In the genomic region with DNA sequence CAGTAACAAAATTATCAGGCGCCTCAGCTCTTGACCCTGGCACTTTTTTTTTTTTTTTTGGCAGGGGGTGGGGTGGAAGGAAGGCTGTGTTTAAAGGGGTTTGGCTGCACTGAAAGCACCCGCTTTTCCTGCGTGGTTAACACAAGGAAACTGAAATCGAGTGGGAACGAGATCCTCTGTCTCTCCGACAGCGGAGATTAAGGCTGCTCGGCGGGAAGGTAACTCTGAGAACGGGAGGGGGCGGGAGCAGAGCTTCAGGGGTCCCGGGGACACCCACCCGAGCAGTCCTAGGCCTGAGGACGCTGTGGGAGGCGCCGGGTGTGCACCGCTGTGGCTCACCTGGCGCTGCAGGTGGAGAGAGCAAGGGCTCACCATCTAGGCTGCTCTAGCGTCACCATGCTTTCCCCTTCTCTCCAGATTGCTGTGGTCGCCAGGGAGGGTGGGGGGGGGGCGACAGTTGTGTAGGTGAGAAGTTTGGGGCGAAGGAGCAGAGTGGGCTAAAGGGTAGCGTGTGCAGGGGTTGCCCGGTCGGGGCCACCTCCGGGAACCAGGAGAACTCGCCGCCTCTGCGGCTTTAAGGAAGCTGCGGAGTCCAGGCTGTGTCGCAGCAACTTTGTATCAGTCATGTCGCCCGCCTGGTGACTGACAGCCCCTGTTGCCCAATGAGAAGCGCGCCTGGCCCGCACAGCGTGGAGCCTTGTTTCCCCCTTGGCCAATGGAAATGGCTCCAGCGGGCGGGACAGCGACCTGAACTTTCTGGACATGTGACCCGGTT, we compare ENCODE assay signal across 8 mouse cellular contexts. TPM values are rescaled to one million over a fixed set of nuclear protein-coding genes. Genes with fewer than 3 reads are reported as not detected.
DNase-seq lines count a peak whose midpoint lies in the region; ATAC-seq and TF ChIP-seq lines count a peak whose summit lies in the region.

No protein-coding gene starts in this region.

- TF ChIP-seq POLR2A in brain, embryonic 14.5 days (IDR thresholded peaks at IDR 0.05; ENCODE audit: borderline replicate concordance, extremely low read depth, insufficient read depth, insufficient read length, poor library complexity, severe bottlenecking): no peak

- TF ChIP-seq CTCF in C2C12 (IDR thresholded peaks at IDR 0.05; ENCODE audit: control insufficient read depth, insufficient read depth, insufficient read length): no peak
- no peak for TF ChIP-seq CTCF in brain, embryonic 14.5 days (IDR thresholded peaks at IDR 0.05; ENCODE audit: borderline replicate concordance, extremely low read depth, insufficient read depth, insufficient read length)

- H3K79me3 ChIP-seq in C2C12 (ENCODE audit: low read depth): no peaks in the 10 kb centered on the region

- H3K79me2 ChIP-seq in C2C12 (ENCODE audit: control insufficient read depth, insufficient read depth): no peaks in the 10 kb centered on the region

- H3K27me3 ChIP-seq in C2C12 (ENCODE audit: control insufficient read depth, insufficient read depth, insufficient read length): peaks cover 22% of the 10 kb centered on the region
- H3K27me3 ChIP-seq in heart, embryonic 12.5 days (replicated peaks): peaks cover 23% of the 10 kb centered on the region; the same call in 1 of the 2 replicates
- peaks cover 46% of the 10 kb centered on the region for H3K27me3 ChIP-seq in kidney, embryonic 16.5 days (ENCODE audit: insufficient read depth, low read length)

- peaks cover 15% of the 10 kb centered on the region; the same call in 1 of the 2 replicates for H3K4me1 ChIP-seq in heart, embryonic 12.5 days (replicated peaks)
- peaks cover 25% of the 10 kb centered on the region for H3K4me1 ChIP-seq in kidney, embryonic 16.5 days (ENCODE audit: insufficient read depth, low read length)

- H3K9ac ChIP-seq in heart, embryonic 12.5 days: peak overlapping the region; percentile 70
- peak overlapping the region; percentile 63 for H3K9ac ChIP-seq in kidney, embryonic 16.5 days (replicated peaks; ENCODE audit: low read length)

- H3K4me2 ChIP-seq in heart, embryonic 12.5 days: peak overlapping the region; percentile 100
- peak overlapping the region; percentile 99 for H3K4me2 ChIP-seq in kidney, embryonic 16.5 days (replicated peaks; ENCODE audit: low read depth, low read length)

- peak; percentile 97 for DNase-seq in brain, embryonic 14.5 days (ENCODE audit: low read depth)
- DNase-seq in fat pad, adult 2 months (ENCODE audit: extremely low read depth, low read depth, low spot score): peak; percentile 90
- peak; percentile 87 for DNase-seq in liver
- peak; percentile 56 to 60 for DNase-seq in monocyte, adult 2 months (ENCODE audit: low read depth in 1 of 2, low spot score in 2 of 2)
- peak; percentile 31 to 62 for DNase-seq in spleen, postnatal 14 days (ENCODE audit: low spot score in 2 of 2)

- peak; percentile 97 for ATAC-seq in heart, embryonic 12.5 days (ENCODE audit: insufficient number of reproducible peaks, low FRiP score)
- peak; percentile 99 for ATAC-seq in kidney, embryonic 16.5 days (ENCODE audit: low FRiP score, low TSS enrichment)

- H3K4me3 ChIP-seq in C2C12 (ENCODE audit: insufficient read depth, poor library complexity, severe bottlenecking): peak overlapping the region; percentile 26
- peak overlapping the region; percentile 77 for H3K4me3 ChIP-seq in heart, embryonic 12.5 days
- H3K4me3 ChIP-seq in kidney, embryonic 16.5 days (ENCODE audit: low read length): peak overlapping the region; percentile 74

- H3K36me3 ChIP-seq in C2C12 (ENCODE audit: control insufficient read depth, insufficient read depth): no peaks in the 10 kb centered on the region
- no peaks in the 10 kb centered on the region for H3K36me3 ChIP-seq in heart, embryonic 12.5 days
- no peaks in the 10 kb centered on the region for H3K36me3 ChIP-seq in kidney, embryonic 16.5 days (ENCODE audit: insufficient read depth, low read length)

- WGBS in heart, embryonic 12.5 days: under 1% methylated on average over 38 of the region's 41 CpGs
- WGBS in kidney, embryonic 16.5 days: under 1% methylated on average over 39 of the region's 41 CpGs

- H3ac ChIP-seq in C2C12 (ENCODE audit: control insufficient read depth, insufficient read length, low read depth): peak overlapping the region; percentile 74

- H3K9me3 ChIP-seq in heart, embryonic 12.5 days (replicated peaks): no peaks in the 10 kb centered on the region
- H3K9me3 ChIP-seq in kidney, embryonic 16.5 days (ENCODE audit: low read length): no peaks in the 10 kb centered on the region

- H3K27ac ChIP-seq in heart, embryonic 12.5 days (ENCODE audit: poor library complexity, severe bottlenecking): no peak overlapping the region
- no peak overlapping the region for H3K27ac ChIP-seq in kidney, embryonic 16.5 days (ENCODE audit: low read length)

TF ChIP-seq in C2C12, 6 proteins besides CTCF, POLR2A, EP300 and RAD21:
- peak; percentile 88 for TF ChIP-seq USF1 (IDR thresholded peaks at IDR 0.05; ENCODE audit: low read depth)
- TF ChIP-seq FOSL1 (IDR thresholded peaks at IDR 0.05; ENCODE audit: insufficient read depth, low read length, poor library complexity, severe bottlenecking): no peak
- no peak for TF ChIP-seq MYOD1 (IDR thresholded peaks at IDR 0.05; ENCODE audit: control insufficient read depth, insufficient read length, low read depth)

RNA-seq across cellular contexts. Expression of a gene that starts 2.4 kb away (rescaled TPM):
- polyA plus RNA-seq in C2C12 (2012; fragmentation: generic; extraction: Trizol): 0.04 TPM
- 0.87 and 1.5 TPM in 2 replicates for polyA plus RNA-seq in brain, embryonic 14.5 days (2012; rRNA removed)
- polyA plus RNA-seq in heart, embryonic 12.5 days (2016; fragmentation: Nextera tagmentation; extraction: Ambion mirVana): 1.6 and 2.1 TPM in 2 replicates
- polyA plus RNA-seq in kidney, embryonic 16.5 days (2015; fragmentation: Nextera tagmentation; extraction: Ambion mirVana): 4.5 and 4.8 TPM in 2 replicates

Comparison
In these comparisons a context has a peak if more than half of its experiments do, and no peak if none do; other contexts are left out.
1. H3K4me3 ChIP-seq: peak in every context shown above with its lines; median percentile 77 in heart, embryonic 12.5 days; 74 in kidney, embryonic 16.5 days; 26 in C2C12.
2. DNase-seq: peak in every context shown above with its lines; median percentile 97 in brain, embryonic 14.5 days; 90 in fat pad, adult 2 months; 87 in liver; 58 in monocyte, adult 2 months; 46 in spleen, postnatal 14 days.